Mouse (Mus musculus) telencephalon, adult 2 months (tissue): Measurements from ENCODE around the gene Anp32a.
A peak's percentile ranks its signal among the peaks of the same experiment; 100 is the strongest.

ENCODE experiments used
- DNase-seq: peaks from one replicate; pipeline ENCODE4 v3.0.0-alpha.2; 2011; ENCODE audit warnings: low read depth, low spot score

The Anp32a gene

GRCm38 (mm10) chr9:62341123-62341486, at the start of gene Anp32a:
Gene Anp32a (plus strand): TSS chr9:62341293.
- DNase-seq: peak; percentile 91

DNA sequence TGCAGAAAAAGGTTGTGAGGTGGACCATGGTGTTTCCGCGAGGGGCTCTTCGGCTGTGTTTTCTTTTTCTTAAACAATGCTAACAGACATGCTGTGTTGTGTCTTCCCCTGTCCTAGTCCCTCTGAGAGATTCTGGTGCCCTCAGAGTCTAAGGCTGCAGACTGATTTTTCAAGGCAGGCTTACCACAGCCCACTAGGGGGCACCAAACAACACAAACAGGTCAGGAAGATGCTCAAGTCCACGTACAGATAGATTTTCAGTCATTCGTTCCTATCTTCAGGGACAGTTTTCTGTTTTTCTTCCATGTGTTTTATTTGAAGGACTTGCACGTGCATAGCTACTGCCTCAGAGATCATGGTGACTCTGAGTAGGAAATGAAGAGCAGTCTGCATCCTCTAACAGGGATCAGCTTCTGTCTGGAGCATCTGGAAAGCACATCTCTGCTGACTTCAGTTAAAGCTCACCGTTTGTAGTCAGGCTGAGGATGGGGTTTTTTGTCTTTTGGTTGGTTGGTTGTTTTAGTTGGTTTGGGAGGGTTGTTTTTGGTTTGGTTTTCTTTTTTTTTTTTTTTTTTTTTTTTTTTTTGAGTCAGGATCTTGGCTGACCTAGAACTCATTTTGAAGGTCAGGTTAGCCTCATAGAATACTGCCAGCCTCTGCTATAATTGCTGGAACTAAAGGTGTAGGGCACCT, 45.9 kb upstream of the Anp32a start:
- DNase-seq: peak; percentile 85

DNA sequence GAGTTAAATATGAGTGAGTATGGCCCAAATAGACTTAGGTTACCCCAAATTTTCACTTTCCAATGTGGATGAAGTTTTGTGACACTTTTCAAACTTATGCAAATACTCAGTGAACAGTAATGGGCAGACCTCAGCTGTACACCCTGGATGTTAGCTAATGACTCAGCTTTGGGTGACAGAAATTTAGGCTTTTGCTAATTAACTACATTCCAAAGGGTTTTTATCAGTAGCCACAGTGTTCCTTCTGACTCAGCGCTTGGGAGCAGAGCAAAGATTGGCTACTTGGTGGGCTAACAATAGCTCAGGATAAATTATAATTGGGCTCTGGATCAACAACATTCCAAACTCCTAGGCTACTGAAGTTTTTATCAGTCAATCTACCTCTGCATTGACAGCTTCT, 44.2 kb upstream of the Anp32a start:
- no peak for DNase-seq

GRCm38 (mm10) chr9:62315556-62315955, 25.5 kb upstream of the Anp32a start:
- DNase-seq: peak; percentile 49

DNA sequence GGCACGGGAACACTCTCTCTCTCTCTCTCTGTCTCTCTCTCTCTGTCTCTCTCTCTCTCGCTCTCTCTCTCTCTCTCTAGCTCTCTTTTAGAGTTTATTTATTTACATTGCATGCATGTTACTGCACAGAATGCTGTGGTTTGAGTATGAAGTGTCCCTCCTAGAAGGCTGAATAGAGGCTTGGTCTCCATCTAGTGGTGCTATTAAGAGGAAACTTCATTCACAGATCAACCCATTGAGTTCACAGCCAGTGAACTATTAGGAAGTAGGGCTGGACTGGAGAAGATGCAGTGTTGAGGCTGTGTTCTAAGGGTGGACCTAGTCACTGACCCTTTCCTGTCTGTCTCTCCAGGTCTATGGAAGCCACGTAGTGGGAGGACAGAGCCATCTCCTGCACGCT, 22.4 kb upstream of the Anp32a start:
- no peak for DNase-seq

DNA sequence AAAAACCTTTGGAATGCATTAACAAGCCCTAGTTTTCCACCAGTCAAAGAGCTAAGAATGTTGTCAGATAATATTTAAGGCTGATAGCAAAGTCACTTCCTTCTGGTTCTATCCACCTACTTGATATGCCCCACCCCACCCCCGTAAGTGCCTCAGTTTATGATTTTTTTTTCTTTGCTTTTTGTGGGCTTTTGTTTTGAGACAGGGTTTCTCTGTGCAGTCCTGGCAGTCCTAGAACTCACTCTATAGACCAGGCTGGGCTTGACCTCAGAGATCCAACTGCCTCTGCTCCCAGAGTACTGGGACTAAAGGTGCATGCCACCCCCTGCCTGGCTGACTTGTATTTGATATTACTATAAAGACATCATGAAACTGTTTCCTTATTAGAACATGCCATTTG, 17.3 kb upstream of the Anp32a start:
- no peak for DNase-seq

DNA sequence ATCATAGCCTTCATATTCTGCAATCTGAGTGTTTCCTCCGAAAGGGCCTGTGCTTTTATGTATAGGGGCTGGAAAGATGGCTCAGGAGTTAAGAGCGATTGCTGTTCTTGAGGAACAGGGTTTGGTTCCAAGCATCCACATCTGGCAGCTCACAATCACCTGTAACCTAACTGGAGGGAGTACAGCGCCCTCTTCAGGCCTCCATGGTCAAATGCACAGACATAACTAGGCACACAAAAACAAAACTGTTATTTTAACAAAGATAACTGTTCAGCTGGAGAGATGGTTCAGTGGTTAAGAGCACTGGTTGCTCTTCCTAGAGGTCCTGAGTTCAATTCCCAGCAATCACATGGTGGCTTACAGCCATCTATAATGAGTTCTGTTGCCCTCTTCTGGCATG, 15.1 kb upstream of the Anp32a start:
- DNase-seq: no peak

GRCm38 (mm10) chr9:62334298-62334825, 6.7 kb upstream of the Anp32a start:
- DNase-seq: no peak

DNA sequence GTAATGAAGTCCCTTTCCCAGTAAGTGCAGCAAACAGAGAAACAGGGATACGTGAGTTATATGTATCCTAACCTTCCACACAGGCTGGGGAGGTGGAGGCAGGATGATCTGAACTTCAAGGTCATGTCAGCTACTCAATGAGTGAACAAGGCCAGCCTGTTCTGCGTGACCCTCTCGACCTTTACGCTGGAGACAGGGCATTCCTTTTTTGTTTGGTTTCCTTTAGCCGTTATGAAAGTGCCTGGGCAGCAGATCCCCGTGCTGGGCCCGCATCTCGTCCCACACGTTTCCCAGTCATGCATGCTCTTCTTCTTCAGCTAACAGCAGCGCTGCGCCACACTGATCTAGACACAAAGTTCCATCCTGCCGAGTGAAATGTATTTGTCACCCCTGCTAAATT, 5.7 kb upstream of the Anp32a start:
- DNase-seq: no peak

DNA sequence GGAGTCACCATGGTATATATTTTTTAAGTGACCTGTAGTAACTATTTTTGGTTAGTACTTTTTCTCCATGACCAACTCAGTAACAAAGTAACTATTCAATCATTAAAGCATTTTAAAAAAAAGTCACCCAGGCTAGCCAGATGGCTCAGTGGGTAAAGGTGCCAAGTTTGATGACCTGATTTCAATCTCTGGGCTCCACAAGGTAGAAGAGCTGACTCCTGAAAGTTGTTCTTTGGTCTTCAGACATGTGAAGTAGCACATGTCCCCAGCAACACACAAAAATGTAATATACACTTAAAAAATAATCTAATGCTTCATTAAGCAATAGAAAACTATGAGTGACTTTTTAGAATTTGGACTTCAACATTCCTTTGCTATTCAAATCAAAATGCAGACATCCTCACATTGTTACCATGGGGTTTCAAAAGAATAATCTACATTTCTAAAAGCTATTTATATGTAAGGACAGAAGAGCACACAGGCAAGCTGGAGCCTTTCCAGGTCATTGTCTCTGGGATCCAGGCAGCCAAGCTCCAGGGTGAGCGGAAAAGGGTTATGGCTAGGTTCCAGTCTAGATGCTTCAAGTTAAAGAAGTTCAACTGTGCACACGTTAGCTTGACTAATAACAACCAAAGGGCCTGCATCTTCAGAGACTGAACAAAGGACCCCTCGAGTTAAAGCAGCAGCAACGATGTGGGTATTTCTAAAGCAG, 3.0 kb upstream of the Anp32a start:
- DNase-seq: no peak

GRCm38 (mm10) chr9:62338636-62339191, 2.4 kb upstream of the Anp32a start:
- no peak for DNase-seq

- DNase-seq: no peak
These were observed 581 bp upstream of the Anp32a start for GRCm38 (mm10) chr9:62340301-62341122.

GRCm38 (mm10) chr9:62341701-62342440, 778 bp downstream of the Anp32a start:
- no peak for DNase-seq

- DNase-seq: no peak
These were observed 1.5 kb downstream of the Anp32a start for GRCm38 (mm10) chr9:62342441-62343191.

DNA sequence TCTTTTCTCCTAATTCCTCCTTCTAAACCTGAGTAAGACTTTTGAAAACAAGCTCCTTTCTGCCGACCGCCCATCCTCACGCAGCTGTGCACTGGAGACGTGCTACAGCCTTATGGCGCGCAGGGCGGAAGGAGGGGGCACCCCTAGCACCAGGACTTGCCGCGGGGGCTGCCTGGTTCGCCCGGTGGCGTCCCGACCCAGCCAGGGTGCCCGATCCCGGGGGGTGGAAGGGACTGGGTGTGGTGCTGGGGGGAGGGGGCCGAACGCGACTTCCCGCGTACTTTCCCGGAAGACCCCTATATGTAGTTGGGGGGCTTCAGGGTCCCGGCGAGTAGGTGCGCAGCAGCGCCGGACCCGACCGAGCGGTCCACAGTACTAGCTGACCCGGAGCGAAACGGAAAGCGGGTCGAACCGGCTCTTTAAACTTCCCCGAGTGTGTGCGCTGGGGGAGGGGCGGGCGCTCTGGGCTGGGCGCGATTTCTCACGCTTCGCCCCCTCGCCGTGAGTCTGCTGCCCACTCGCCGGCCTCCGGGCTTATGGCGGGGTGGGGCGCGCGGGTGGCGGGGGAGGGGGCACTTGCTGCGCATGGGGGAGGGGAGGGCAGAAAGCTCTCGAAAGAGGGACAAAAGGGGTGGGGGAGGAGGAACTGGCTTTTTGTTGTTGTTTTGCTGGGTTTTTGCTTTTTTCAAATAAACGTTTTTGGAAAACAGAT, 2.3 kb downstream of the Anp32a start:
- DNase-seq: no peak

DNA sequence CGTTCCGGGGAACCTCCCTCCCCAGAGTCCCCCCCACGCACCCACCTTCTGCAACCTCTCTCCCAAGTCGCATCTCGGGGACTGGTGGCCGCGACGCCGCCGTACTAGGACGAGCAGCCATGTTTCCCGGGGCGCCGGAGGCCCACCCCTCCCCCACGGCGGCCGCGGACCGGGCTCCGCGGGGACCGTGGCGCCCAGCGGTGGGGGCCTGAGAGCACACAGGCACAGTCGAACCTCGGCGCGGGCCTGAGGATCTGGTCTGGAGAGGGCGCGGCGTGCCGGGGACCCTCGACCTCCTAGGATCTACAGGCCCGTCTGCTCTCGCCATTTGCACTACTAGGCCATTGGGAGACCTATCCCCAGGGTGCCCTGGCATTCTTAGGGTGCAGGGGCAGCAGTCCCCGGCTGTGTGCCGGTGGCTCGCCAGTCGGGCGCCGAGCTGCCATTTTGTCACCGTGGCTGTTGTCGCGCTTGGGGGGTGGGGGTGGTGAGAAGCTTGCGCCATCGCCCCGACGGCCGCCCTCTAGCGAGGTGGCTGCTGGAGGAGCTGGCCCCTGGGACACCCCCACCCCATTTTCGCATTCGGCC, 2.9 kb downstream of the Anp32a start:
- DNase-seq: no peak

DNA sequence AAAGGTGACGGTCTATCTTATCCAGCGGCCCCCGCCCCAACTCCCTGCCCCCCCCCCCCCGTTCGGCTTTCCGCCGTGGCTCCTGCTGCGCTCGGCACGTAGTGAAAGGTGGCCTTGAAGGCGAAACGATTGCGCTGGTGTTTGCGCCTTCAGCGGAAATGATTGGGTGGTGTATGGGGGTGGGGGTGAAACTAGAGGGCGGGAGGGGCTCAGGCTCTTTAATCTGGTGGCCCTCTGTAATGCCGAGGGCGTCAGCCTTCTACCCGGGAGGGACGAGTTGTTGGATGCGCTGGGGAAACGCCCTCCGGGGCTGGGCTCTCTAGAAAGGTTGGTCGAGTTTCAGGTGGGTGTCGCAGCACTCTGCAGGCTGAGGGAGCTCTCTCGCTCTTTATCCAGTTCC, 3.5 kb downstream of the Anp32a start:
- no peak for DNase-seq

DNA sequence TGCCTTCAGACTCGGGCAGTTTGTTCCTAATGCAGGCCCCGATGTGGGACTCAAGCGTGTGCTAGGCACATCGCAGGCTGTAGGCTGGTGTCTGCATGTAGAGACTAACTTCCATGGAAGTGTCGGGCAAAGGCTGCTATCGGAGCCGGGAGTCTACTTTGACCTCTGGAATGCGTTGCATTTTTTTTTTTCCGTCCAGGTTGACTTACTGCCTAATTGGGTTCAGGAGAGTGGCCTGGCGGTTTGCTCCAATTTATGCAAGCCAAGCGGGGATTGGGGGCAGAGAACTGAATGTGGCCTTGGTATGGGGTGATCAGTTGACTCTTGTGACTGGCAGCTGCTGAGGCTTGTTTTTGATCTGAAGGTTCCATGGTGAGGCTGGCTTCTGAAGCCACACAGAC, 4.0 kb downstream of the Anp32a start:
- DNase-seq: no peak

DNA sequence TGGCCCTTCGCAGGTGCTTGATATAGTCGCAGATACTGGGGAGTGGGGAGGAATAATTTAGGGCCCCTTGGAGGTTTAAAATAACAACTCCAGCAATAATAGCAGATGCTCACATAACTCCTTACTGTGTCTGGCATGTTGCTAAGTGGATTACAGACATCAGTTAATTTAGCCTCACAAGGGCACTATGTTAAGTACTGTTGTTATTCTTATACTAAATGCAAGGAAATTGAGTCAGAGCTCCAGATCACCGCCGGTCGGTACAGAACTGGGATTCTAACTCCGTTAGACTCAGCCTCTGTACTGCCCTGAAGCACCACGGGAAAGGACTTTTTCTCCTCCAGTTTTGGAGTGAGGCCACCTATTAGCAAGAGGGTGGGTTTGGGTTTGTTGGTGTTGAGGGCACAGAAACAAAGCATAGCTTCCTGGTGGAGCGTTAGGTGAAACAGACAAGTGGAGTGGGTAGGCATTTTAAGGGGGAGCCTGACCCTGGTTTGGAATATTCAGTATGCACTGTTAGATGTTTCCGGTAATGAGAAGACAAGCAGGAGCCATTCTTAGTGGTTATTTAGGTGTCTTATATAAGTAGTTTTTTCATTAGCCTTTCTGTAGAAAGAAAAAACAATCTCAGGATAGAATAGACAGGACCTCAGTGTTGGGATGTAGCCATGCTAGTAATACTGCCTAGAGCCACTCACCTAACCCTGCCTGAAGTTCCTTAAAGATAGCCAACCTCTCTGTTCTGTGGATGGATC, 4.7 kb downstream of the Anp32a start:
- no peak for DNase-seq
